Mouse (Mus musculus): ENCODE measurements around the gene Fcgrt.

- TF ChIP-seq CTCF (IDR thresholded peaks at IDR 0.05; ENCODE audit: extremely low read depth, insufficient read depth, low read length) = no peak
- no peak for TF ChIP-seq POLR2A (IDR thresholded peaks at IDR 0.05; ENCODE audit: extremely low read depth, insufficient read depth, low read length)
These were observed 26.3 kb upstream of the Fcgrt start for GRCm38 (mm10) chr7:45129776-45130512.
